ENCODE assay signal across 19 mouse cellular contexts in genomic region chr1:41812071-41812470, GRCm38 (mm10).
A peak's percentile ranks its signal among the peaks of the same experiment; 100 is the strongest.
DNase-seq lines count a peak whose midpoint lies in the region; ATAC-seq and TF ChIP-seq lines count a peak whose summit lies in the region.
"Had no signal": no experiment of that assay in that cellular context is flagged by ENCODE, and none has a peak within 500 bp of the region (broad histone marks: within the 10 kb centered on the region; RNA-seq: fewer than 3 reads in every experiment).

No protein-coding gene starts in this region.

- H3K27ac ChIP-seq in hindbrain, embryonic 10.5 days, result peak overlapping the region; percentile 50; the same call in 1 of the 2 replicates
- H3K27ac ChIP-seq in hindbrain, embryonic 16.5 days (ENCODE audit: low read depth, low read length), result no peak overlapping the region
- H3K27ac ChIP-seq in forebrain, embryonic 16.5 days (ENCODE audit: low read length), result peak overlapping the region; percentile 76
- H3K27ac ChIP-seq in midbrain, embryonic 12.5 days (replicated peaks), result 0 out of 2 replicates have a peak overlapping the region, but pooled peaks have one; percentile 35
- no peak overlapping the region for H3K27ac ChIP-seq in liver, postnatal 0 days (ENCODE audit: low read depth)
- H3K27ac ChIP-seq in cerebellum, adult 2 months (ENCODE audit: insufficient read depth, low read length), result no peak overlapping the region
- H3K27ac ChIP-seq: embryonic facial prominence, embryonic 12.5 days; intestine, embryonic 15.5 days; kidney, postnatal 0 days; limb, embryonic 13.5 days; liver, embryonic 14.5 days; neural tube, embryonic 12.5 days had no signal

- no peaks in the 10 kb centered on the region for H3K36me3 ChIP-seq in hindbrain, embryonic 10.5 days
- no peaks in the 10 kb centered on the region for H3K36me3 ChIP-seq in hindbrain, embryonic 16.5 days (ENCODE audit: control insufficient read depth, insufficient read depth, low read length)
- no peaks in the 10 kb centered on the region for H3K36me3 ChIP-seq in forebrain, embryonic 16.5 days (ENCODE audit: control insufficient read depth, insufficient read depth)
- H3K36me3 ChIP-seq in midbrain, embryonic 12.5 days, result no peaks in the 10 kb centered on the region
- H3K36me3 ChIP-seq in liver, postnatal 0 days (replicated peaks; ENCODE audit: insufficient read depth, low read length), result no peaks in the 10 kb centered on the region
- H3K36me3 ChIP-seq: embryonic facial prominence, embryonic 12.5 days; intestine, embryonic 15.5 days; limb, embryonic 13.5 days; neural tube, embryonic 12.5 days had no signal

- no peaks in the 10 kb centered on the region for H3K9me3 ChIP-seq in hindbrain, embryonic 10.5 days
- H3K9me3 ChIP-seq in hindbrain, embryonic 16.5 days (ENCODE audit: control insufficient read depth, low read length), result no peaks in the 10 kb centered on the region
- no peaks in the 10 kb centered on the region for H3K9me3 ChIP-seq in forebrain, embryonic 16.5 days (ENCODE audit: control insufficient read depth, low read length)
- H3K9me3 ChIP-seq in midbrain, embryonic 12.5 days, result no peaks in the 10 kb centered on the region
- no peaks in the 10 kb centered on the region for H3K9me3 ChIP-seq in liver, postnatal 0 days (ENCODE audit: low read length)
- H3K9me3 ChIP-seq: embryonic facial prominence, embryonic 12.5 days; intestine, embryonic 15.5 days; limb, embryonic 13.5 days; megakaryocyte, embryonic 14.5 days; neural tube, embryonic 12.5 days had no signal

- no peak overlapping the region for H3K4me3 ChIP-seq in hindbrain, embryonic 10.5 days
- H3K4me3 ChIP-seq in hindbrain, embryonic 16.5 days (ENCODE audit: low read length), result no peak overlapping the region
- H3K4me3 ChIP-seq in forebrain, embryonic 16.5 days (replicated peaks; ENCODE audit: low read length), result no peak overlapping the region
- H3K4me3 ChIP-seq in midbrain, embryonic 12.5 days, result no peak overlapping the region
- H3K4me3 ChIP-seq in liver, postnatal 0 days (ENCODE audit: low read depth, low read length), result no peak overlapping the region
- no peak overlapping the region for H3K4me3 ChIP-seq in cerebellum, adult 2 months (replicated peaks; ENCODE audit: insufficient read depth, low read depth, low read length)
- H3K4me3 ChIP-seq: embryonic facial prominence, embryonic 12.5 days; intestine, embryonic 15.5 days; limb, embryonic 13.5 days; megakaryocyte, embryonic 14.5 days; neural tube, embryonic 12.5 days had no signal

- H3K27me3 ChIP-seq in hindbrain, embryonic 10.5 days (ENCODE audit: insufficient read depth, poor library complexity, severe bottlenecking), result no peaks in the 10 kb centered on the region
- H3K27me3 ChIP-seq in hindbrain, embryonic 16.5 days (replicated peaks; ENCODE audit: control insufficient read depth, insufficient read depth, low read length), result no peaks in the 10 kb centered on the region
- no peaks in the 10 kb centered on the region for H3K27me3 ChIP-seq in forebrain, embryonic 16.5 days (replicated peaks; ENCODE audit: control insufficient read depth, insufficient read depth, low read length)
- no peaks in the 10 kb centered on the region for H3K27me3 ChIP-seq in midbrain, embryonic 12.5 days
- H3K27me3 ChIP-seq in liver, postnatal 0 days (ENCODE audit: insufficient read depth, low read length), result no peaks in the 10 kb centered on the region
- H3K27me3 ChIP-seq in cerebellum, adult 2 months (ENCODE audit: control insufficient read depth, insufficient read depth, low read length), result no peaks in the 10 kb centered on the region
- H3K27me3 ChIP-seq: CH12.LX; embryonic facial prominence, embryonic 12.5 days; intestine, embryonic 15.5 days; limb, embryonic 13.5 days; megakaryocyte, embryonic 14.5 days; neural tube, embryonic 12.5 days had no signal

- TF ChIP-seq POLR2A in brain, embryonic 14.5 days (IDR thresholded peaks at IDR 0.05; ENCODE audit: borderline replicate concordance, extremely low read depth, insufficient read depth, insufficient read length, poor library complexity, severe bottlenecking), result no peak
- TF ChIP-seq POLR2A in cerebellum, adult 2 months (IDR thresholded peaks at IDR 0.05; ENCODE audit: borderline replicate concordance, insufficient read depth, low read length), result no peak

- peaks cover 58% of the 10 kb centered on the region for H3K4me1 ChIP-seq in hindbrain, embryonic 10.5 days (replicated peaks)
- H3K4me1 ChIP-seq in hindbrain, embryonic 16.5 days (ENCODE audit: control insufficient read depth, insufficient read depth, low read depth, low read length), result peaks cover 7% of the 10 kb centered on the region
- H3K4me1 ChIP-seq in forebrain, embryonic 16.5 days (replicated peaks; ENCODE audit: control insufficient read depth, insufficient read depth, low read length), result peaks cover 31% of the 10 kb centered on the region
- peaks cover 43% of the 10 kb centered on the region for H3K4me1 ChIP-seq in midbrain, embryonic 12.5 days
- no peaks in the 10 kb centered on the region for H3K4me1 ChIP-seq in liver, postnatal 0 days (ENCODE audit: insufficient read depth)
- no peaks in the 10 kb centered on the region for H3K4me1 ChIP-seq in cerebellum, adult 2 months (ENCODE audit: control insufficient read depth, insufficient read depth, low read length)
- H3K4me1 ChIP-seq: intestine, embryonic 15.5 days; megakaryocyte, embryonic 14.5 days had no signal

- 45% methylated on average over 7 of the region's 7 CpGs for WGBS in hindbrain, embryonic 10.5 days
- WGBS in hindbrain, embryonic 16.5 days, result 23% methylated on average over 7 of the region's 7 CpGs
- WGBS in forebrain, embryonic 16.5 days, result 11% methylated on average over 7 of the region's 7 CpGs
- WGBS in midbrain, embryonic 12.5 days, result 37% methylated on average over 7 of the region's 7 CpGs
- 69% methylated on average over 7 of the region's 7 CpGs for WGBS in liver, postnatal 0 days (ENCODE audit: insufficient replicate concordance)
- 23% methylated on average over 7 of the region's 7 CpGs for WGBS in cerebellum, adult 2 months

- TF ChIP-seq EP300 in liver, postnatal 0 days (IDR thresholded peaks at IDR 0.05; ENCODE audit: low read depth), result no peak

- no peak overlapping the region for H3K4me2 ChIP-seq in hindbrain, embryonic 16.5 days (ENCODE audit: low read length)
- H3K4me2 ChIP-seq in forebrain, embryonic 16.5 days (ENCODE audit: low read length), result peak overlapping the region; percentile 38
- H3K4me2 ChIP-seq in midbrain, embryonic 12.5 days (replicated peaks), result 0 out of 2 replicates have a peak overlapping the region, but pooled peaks have one; percentile 5
- no peak overlapping the region for H3K4me2 ChIP-seq in liver, postnatal 0 days (ENCODE audit: low read depth, low read length)
- H3K4me2 ChIP-seq: embryonic facial prominence, embryonic 12.5 days; heart, embryonic 11.5 days; intestine, embryonic 15.5 days; limb, embryonic 13.5 days; neural tube, embryonic 12.5 days had no signal

- no peak overlapping the region for H3K9ac ChIP-seq in hindbrain, embryonic 16.5 days (ENCODE audit: low read depth, low read length)
- peak overlapping the region; percentile 8; the same call in 1 of the 2 replicates for H3K9ac ChIP-seq in forebrain, embryonic 16.5 days (replicated peaks; ENCODE audit: low read depth, low read length)
- H3K9ac ChIP-seq in midbrain, embryonic 12.5 days (replicated peaks), result no peak overlapping the region
- no peak overlapping the region for H3K9ac ChIP-seq in liver, postnatal 0 days (replicated peaks)
- H3K9ac ChIP-seq: embryonic facial prominence, embryonic 12.5 days; intestine, embryonic 15.5 days; limb, embryonic 13.5 days; liver, embryonic 14.5 days; neural tube, embryonic 12.5 days had no signal

- no peak for ATAC-seq in hindbrain, embryonic 16.5 days
- ATAC-seq in forebrain, embryonic 16.5 days, result no peak
- no peak for ATAC-seq in midbrain, embryonic 12.5 days (ENCODE audit: low FRiP score, low read depth)
- no peak for ATAC-seq in liver, postnatal 0 days
- ATAC-seq: intestine, embryonic 15.5 days had no signal

- DNase-seq in hindbrain, embryonic 10.5 days (ENCODE audit: low spot score), result no peak
- peak; percentile 89 for DNase-seq in brain, embryonic 14.5 days (ENCODE audit: low read depth)
- no peak for DNase-seq in liver, postnatal 0 days
- no peak for DNase-seq in cerebellum, adult 2 months
- no peak for DNase-seq in cerebellum, postnatal 36 days
- DNase-seq: adrenal gland, adult 2 months; lung, postnatal 10 days had no signal

- no peak for TF ChIP-seq CTCF in brain, embryonic 14.5 days (IDR thresholded peaks at IDR 0.05; ENCODE audit: borderline replicate concordance, extremely low read depth, insufficient read depth, insufficient read length)
- TF ChIP-seq CTCF in liver, postnatal 0 days (IDR thresholded peaks at IDR 0.05; ENCODE audit: low read depth), result no peak
- no peak for TF ChIP-seq CTCF in cerebellum, adult 2 months (IDR thresholded peaks at IDR 0.05; ENCODE audit: borderline replicate concordance, insufficient read depth, low read depth, low read length)

Comparison
In these comparisons a context has a peak if more than half of its experiments do, and no peak if none do; other contexts are left out.
1. H3K27ac ChIP-seq: peak in hindbrain, embryonic 10.5 days (single experiment), forebrain, embryonic 16.5 days (single experiment) and midbrain, embryonic 12.5 days (single experiment); none in hindbrain, embryonic 16.5 days (single experiment), liver, postnatal 0 days (single experiment) and cerebellum, adult 2 months (single experiment).
2. H3K4me2 ChIP-seq: peak in forebrain, embryonic 16.5 days (single experiment) and midbrain, embryonic 12.5 days (single experiment); none in hindbrain, embryonic 16.5 days (single experiment) and liver, postnatal 0 days (single experiment).